Mouse (Mus musculus) CD4-positive, CD25-positive, alpha-beta regulatory T cell, adult 4 months (primary cell): ENCODE measurements around the gene Fhad1. TPM values are rescaled to one million over a fixed set of nuclear protein-coding genes. Genes with fewer than 3 reads are reported as not detected.
"Not testable (repeated sequence)": the region's sequence is repeated elsewhere in the genome, so short reads cannot be mapped to it uniquely, and the experiment has no call there.

Source experiments
- ATAC-seq: one replicate; pipeline ENCODE4 v1.8.0; 2017
- polyA plus RNA-seq, 2 experiments: library from polyadenylated mRNA; unstranded; fragments of 100-300 nt; shearing (Covaris generic); gene quantifications; one replicate each; pipeline ENCODE4 v1.2.1; 2017

Gene Fhad1
- polyA plus RNA-seq, result 1 to 10 TPM in 1 of 2 experiments, not detected in 1; 1.0 TPM

DNA sequence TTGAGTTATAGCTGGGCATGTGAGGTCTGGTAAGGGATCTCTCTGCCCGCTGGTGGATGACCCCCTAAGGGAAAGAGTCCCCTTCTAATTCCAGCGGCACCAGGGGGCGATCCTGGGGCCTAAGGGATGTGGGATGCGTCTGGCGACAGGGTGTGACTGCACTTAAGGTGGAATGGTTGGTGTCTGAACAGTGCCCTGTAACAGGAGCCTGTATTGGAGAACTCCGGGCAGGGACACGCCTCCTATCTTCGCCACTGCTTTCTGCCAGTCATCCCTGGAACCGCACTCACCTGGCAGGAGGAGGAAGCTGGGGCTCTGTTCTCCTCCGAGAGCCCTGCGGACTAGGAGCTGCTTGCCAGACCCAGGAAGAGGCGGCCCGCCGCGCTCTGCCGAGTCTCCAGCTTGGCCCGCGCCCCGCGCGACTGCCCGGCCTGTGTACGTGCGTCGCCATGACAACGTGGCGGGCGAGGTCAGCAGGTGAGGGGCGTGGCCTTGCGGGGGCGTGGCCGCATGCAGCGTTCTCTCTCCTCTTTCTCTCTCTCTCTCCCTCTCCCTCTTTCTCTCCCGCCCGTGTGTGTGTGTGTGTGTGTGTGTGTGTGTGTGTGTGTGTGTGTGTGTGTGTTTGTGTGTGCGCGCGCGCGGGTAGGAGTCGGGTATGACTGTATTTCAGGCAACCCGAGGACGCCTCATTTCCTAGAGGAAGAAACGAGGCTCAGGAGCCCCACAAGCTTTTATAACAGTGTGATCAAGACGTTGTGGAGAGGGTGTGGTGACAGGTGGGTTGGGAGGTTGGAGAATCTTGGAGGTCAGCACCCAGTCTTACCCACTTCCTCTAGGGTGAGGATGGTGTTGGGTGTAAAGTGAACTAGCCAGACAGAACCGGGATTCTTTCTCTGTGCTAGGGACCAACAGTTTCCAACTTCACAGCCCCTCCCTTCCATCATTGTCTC lies at the start of gene Fhad1:
Fhad1 (minus strand) TSS at position 424 of the 950 bp plus-strand sequence.
- ATAC-seq, result peak; percentile 77

DNA sequence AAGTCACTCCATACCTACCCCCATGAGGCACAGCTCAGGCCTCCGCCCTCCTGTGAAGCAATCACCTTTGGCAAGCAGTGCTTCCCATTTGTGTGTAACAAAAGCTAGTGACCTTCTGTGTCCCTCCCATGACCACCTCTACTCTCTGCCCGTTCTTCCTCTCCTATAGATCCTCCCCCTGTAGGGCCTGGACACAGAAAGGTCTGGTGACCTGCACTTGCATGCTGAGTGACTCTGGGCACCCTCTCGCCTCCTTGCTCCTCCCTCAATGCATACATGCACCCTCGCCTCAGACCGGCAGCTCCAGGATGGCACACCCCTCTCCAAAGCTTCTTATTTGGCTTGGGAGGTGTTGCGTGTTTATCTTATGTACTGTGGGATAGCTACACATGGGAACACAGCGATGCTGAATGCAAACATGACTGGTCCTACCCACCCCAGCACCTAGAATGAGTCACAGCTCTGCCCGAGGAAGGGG lies 48.2 kb upstream of the Fhad1 start:
- no peak for ATAC-seq

DNA sequence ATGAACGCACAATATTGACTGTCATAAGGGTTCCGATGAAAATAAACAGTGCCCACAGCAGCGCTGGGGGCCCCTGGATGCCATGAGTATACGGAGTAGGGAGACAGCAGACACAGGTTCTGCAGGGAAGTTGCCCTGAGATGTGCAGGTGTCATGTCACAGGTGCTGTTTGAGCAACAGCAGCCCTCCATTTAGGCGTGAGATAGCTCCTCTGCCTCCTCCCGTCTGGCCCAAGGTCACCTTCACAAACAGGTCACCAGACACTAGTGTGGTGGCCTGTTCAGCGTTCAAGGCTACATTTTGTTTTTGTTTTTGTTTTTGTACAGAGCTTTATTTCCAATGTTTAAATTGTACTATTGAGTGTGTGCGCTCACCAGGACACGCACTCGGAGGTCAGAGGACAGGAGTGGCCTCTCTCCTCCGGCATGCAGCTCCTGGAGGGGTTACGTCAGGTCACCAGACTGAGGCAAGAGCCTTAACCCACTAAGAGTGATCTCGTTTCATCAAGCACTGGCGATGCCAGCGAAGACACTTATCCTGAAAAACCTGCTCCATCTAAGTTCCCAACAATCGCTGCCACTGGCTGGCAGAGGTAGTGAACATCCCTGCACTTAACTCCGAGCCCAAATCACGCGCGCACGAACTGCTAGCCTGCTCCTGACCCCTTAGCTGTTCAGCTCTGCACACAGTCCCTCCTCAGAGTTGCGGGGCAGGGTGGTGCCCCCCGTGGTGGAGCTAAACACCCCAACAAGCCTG lies 46.8 kb upstream of the Fhad1 start:
- no peak for ATAC-seq

- ATAC-seq, result no peak
Measured at GRCm38 (mm10) chr4:142060455-142061378, 45.8 kb upstream of the Fhad1 start.

DNA sequence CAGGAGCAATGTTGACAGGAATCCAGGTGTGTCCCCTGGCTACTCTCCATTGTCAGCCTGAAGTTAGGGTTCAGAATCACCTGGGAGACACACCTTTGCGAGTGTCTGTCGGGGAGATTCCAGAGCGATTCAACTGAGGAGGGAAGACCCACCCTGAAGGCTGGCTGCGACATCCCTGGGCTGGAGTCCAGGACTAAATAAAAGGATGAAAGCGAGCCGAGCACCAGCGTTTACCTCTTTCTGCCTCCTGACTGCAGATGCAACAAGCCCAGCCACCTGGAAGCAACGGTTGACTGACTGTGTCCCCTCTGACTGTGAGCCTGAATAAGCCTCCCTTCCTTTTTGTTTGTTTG lies 44.9 kb upstream of the Fhad1 start:
- no peak for ATAC-seq

DNA sequence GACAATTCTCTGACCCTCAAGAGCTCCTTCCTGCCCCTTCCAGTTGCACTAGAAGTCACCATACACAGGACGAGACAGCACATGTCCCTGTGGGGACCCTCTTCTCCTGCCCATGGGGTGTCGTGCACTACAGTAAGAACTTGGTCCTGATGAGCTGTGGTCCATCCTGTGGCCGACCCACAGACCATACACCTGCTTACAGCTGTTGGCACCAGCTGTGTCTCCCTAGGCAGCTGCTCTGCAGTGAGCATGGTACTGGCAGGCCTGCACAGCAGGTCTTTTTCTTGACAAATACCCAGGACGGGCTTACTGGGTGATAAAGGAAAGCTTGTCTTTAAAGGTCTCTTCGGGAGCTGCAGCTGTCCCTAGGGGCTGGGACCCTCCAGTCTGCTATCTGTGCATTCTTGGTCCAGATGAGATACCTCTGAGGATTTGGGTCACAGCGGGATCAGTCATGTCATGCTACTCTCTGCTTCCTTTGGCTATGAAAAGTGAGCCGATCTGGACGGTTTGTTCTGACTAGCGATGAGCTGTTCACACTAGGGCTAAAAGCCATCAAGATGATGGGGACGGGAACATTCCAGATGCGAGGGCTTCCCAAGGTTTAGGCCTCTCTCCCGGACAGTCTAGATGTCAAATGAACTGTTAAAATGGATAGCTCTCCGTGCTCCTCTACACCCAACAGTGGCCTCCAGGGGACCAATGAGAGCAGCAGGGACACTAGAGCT lies 44.4 kb upstream of the Fhad1 start:
- ATAC-seq, result no peak

GRCm38 (mm10) chr4:142057529-142058216 lies 42.8 kb upstream of the Fhad1 start:
- ATAC-seq, result no peak

- no peak for ATAC-seq
Measured at GRCm38 (mm10) chr4:142055600-142055999, 40.7 kb upstream of the Fhad1 start.

DNA sequence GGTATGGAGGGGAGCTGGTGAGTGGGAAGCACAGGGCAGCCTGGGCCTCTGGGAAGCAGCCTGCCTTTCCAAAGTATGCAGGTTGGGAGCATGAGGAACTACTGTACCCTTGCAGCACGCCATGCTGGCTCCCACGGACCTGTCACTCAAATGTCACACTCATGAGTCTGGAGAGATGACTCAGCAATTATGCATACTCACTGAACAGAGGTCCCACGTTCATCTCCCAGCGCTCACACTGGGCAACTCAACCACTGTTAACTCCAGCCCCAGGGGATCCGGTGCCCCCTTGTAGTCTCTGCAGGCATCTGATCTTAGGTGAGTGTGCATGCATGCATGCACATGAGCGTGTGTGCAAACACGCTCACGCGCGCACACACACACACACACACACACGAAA lies 39.7 kb upstream of the Fhad1 start:
- ATAC-seq, result no peak

GRCm38 (mm10) chr4:142053661-142054448 lies 39.0 kb upstream of the Fhad1 start:
- ATAC-seq, result no peak

DNA sequence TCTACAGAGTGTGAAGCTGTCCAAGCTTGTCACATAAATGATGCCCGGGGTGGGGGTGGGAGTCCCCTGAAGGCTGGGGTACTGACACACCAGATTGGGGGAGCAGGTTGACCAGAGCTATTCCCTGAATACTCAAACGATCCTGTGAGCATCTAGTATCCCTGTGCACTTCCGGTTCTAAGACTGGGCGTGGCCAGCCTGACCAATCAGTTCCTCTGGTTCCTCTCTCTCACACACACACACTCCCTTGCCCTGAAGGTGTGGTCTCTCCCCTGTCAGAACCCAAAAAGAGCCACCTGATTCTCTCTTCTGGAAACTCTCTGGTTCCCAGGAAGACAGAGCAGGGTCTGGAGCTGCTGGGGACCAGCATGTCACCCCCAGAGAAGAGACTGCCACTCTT lies 38.4 kb upstream of the Fhad1 start:
- no peak for ATAC-seq

- no peak for ATAC-seq
Measured at GRCm38 (mm10) chr4:142052391-142053132, 37.7 kb upstream of the Fhad1 start.

DNA sequence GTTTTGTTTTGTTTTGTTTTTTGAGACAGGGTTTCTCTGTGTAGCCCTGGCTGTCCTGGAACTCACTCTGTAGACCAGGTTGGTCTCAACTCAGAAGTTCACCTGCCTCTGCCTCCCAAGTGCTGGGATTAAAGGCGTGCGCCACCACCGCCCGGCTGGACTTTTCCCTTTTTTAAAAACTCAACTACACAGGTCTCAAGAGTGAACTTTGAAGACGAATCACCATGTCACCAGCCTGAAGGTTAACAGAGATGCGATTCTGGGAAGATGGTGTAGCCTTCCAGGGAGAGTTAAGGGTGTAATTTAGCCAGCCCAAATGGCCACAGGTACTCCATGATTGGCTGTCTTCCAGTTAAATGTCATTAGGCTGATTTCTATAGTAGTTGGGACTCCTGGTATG lies 37.0 kb upstream of the Fhad1 start:
- ATAC-seq, result not testable (repeated sequence)

GRCm38 (mm10) chr4:142049963-142050362 lies 35.1 kb upstream of the Fhad1 start:
- no peak for ATAC-seq

- no peak for ATAC-seq
Measured at GRCm38 (mm10) chr4:142048391-142048790, 33.5 kb upstream of the Fhad1 start.

DNA sequence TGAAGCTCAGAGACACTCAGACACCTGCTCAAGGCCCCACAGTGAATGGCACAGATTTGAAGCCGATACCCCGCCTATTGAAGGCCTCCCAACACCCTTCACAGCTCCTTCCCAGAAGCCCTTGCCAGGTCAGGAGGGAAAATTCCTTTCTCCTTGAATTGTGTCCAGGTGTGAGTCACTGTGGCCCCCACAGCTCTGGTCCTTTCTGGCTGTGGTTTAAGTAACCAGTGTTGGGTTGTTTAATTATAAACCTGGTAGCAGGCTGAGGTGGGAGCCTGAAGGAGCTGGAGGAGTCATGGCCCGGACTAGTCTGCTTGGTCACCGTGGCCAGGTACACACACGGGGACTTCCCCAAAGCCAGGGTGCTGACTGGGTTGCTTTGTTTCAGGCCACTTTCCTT lies 32.1 kb upstream of the Fhad1 start:
- ATAC-seq, result no peak

DNA sequence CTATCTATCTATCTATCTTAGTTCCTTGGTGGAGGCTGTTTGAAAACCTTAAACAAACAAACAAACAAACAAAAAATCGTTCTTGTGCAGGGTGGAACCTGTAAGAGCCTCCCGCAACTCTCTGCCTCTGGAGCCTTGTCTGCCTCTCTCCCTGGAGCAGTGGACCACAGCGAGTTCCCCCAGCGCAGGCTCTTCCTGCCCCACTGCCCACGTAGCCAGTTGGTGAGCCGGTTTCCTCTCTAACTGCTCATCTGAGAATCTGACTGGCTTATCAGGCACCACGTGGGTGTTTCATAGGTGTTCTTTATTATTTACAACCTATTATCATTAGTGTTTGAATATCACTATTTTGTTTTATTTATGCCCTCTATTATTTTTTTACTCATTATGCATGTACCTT lies 31.6 kb upstream of the Fhad1 start:
- ATAC-seq, result no peak

- no peak for ATAC-seq
Measured at GRCm38 (mm10) chr4:142045595-142046163, 30.8 kb upstream of the Fhad1 start.

DNA sequence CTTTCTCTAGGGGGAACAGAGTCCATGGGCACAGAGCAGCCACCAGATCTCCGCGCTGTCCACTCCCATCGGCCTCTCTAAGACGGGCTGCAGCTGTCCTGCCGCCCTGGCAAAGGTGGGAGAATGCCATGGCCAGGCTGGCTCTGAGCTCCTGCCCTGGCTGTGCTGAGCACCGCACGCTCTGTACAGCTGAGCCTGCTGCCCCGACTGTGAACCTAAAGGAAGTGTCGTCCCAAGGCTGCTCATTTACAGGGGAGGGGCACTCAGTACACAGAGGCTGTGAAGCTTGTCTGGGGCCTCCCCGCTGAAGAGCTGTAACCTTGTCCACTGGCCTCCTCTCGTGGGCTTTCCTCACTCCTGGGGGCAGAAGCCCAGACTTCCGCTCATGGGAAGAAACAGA lies 29.6 kb upstream of the Fhad1 start:
- no peak for ATAC-seq
